Mouse (Mus musculus): ENCODE results near the gene Btbd35f8. TPM values are rescaled to one million over a fixed set of nuclear protein-coding genes. Genes with fewer than 3 reads are reported as not detected.
"Not testable (repeated sequence)": the region's sequence is repeated elsewhere in the genome, so short reads cannot be mapped to it uniquely, and the experiment has no call there.

Btbd35f8 gene
- not detected in 2 replicates for polyA plus RNA-seq (2016; fragmentation: Nextera tagmentation; extraction: Ambion mirVana)

GRCm38 (mm10) chrX:34450224-34450623 is at the start of gene Btbd35f8:
TSS of gene Btbd35f8 (plus strand) at chrX:34450524.
- not testable (repeated sequence) for H3K4me1 ChIP-seq; H3K27ac ChIP-seq; H3K36me3 ChIP-seq; DNase-seq (ENCODE audit: low spot score); H3K9me3 ChIP-seq (replicated peaks); H3K4me3 ChIP-seq; H3K27me3 ChIP-seq (ENCODE audit: low read depth, poor library complexity, severe bottlenecking)
- WGBS = no CpG with 5 or more reads among the region's 3 CpGs

Other genes with a start within 250 kb of the Btbd35f8 start
- gene Spin2g, start 211.8 kb upstream of the Btbd35f8 start, polyA plus RNA-seq (2016; fragmentation: Nextera tagmentation; extraction: Ambion mirVana) = not detected in 2 replicates